Mouse (Mus musculus): Measurements from ENCODE around the gene Zfp846. TPM values are rescaled to one million over a fixed set of nuclear protein-coding genes. Genes with fewer than 3 reads are reported as not detected.
"Not testable (repeated sequence)": the region's sequence is repeated elsewhere in the genome, so short reads cannot be mapped to it uniquely, and the experiment has no call there.

Zfp846 gene
- polyA plus RNA-seq, 1 experiment = 1.7 TPM

GRCm38 (mm10) chr9:20562177-20562576 is 18.9 kb upstream of the Zfp846 start:
- Histone ChIP-seq H3K27me3 (ENCODE audit: control insufficient read depth, insufficient read depth, insufficient read length) (no peaks in the 10 kb centered on the region), H3K4me3 (no peak overlapping the region), H3K36me3 (ENCODE audit: control insufficient read depth, insufficient read depth) (no peaks in the 10 kb centered on the region), H3ac (ENCODE audit: control insufficient read depth, insufficient read length) (no peak overlapping the region), H3K4me2 (ENCODE audit: low read depth) (no peak overlapping the region), H3K79me2 (ENCODE audit: control insufficient read depth, insufficient read depth) (no peaks in the 10 kb centered on the region)
- TF ChIP-seq MAX (IDR thresholded peaks at IDR 0.05; ENCODE audit: low read depth) (no peak), POLR2A (IDR thresholded peaks at IDR 0.05; ENCODE audit: insufficient read length, low read depth) (no peak), POLR2AphosphoS2 (IDR thresholded peaks at IDR 0.05; ENCODE audit: insufficient read length, low read depth) (no peak), SRF (IDR thresholded peaks at IDR 0.05; ENCODE audit: control insufficient read depth, insufficient read length, low read depth) (no peak), CEBPB (IDR thresholded peaks at IDR 0.05; ENCODE audit: insufficient read depth, poor library complexity, severe bottlenecking) (no peak), E2F4 (IDR thresholded peaks at IDR 0.05; ENCODE audit: insufficient read depth) (no peak), MYOG (IDR thresholded peaks at IDR 0.05; ENCODE audit: control insufficient read depth in 1 of 3, insufficient read depth in 1 of 3, insufficient read length in 2 of 3, low read depth in 2 of 3) (no peak), MYOD1 (IDR thresholded peaks at IDR 0.05; ENCODE audit: control insufficient read depth in 1 of 3, insufficient read length in 2 of 3, low read depth in 2 of 3) (no peak), USF1 (IDR thresholded peaks at IDR 0.05; ENCODE audit: low read depth) (no peak), TCF3 (IDR thresholded peaks at IDR 0.05; ENCODE audit: insufficient read length, low read depth) (no peak), REST (IDR thresholded peaks at IDR 0.05; ENCODE audit: insufficient read depth, insufficient read length) (no peak), TCF12 (IDR thresholded peaks at IDR 0.05; ENCODE audit: insufficient read depth, poor library complexity, severe bottlenecking) (no peak)

- not testable (repeated sequence) for H3K4me3 ChIP-seq; H3K36me3 ChIP-seq (ENCODE audit: control insufficient read depth, insufficient read depth); H3K4me2 ChIP-seq (ENCODE audit: low read depth); H3K27me3 ChIP-seq (ENCODE audit: control insufficient read depth, insufficient read depth, insufficient read length); H3ac ChIP-seq (ENCODE audit: control insufficient read depth, insufficient read length); H3K79me2 ChIP-seq (ENCODE audit: control insufficient read depth, insufficient read depth)
Measured at GRCm38 (mm10) chr9:20565326-20566030, 15.6 kb upstream of the Zfp846 start.

GRCm38 (mm10) chr9:20571060-20571459 is 10.0 kb upstream of the Zfp846 start:
- Histone ChIP-seq H3K36me3 (ENCODE audit: control insufficient read depth, insufficient read depth) (no peaks in the 10 kb centered on the region), H3ac (ENCODE audit: control insufficient read depth, insufficient read length) (no peak overlapping the region), H3K4me2 (ENCODE audit: low read depth) (no peak overlapping the region), H3K4me3 (no peak overlapping the region), H3K27me3 (ENCODE audit: control insufficient read depth, insufficient read depth, insufficient read length) (no peaks in the 10 kb centered on the region), H3K79me2 (ENCODE audit: control insufficient read depth, insufficient read depth) (no peaks in the 10 kb centered on the region)
- TF ChIP-seq MYOG (IDR thresholded peaks at IDR 0.05; ENCODE audit: control insufficient read depth in 1 of 3, insufficient read depth in 1 of 3, insufficient read length in 2 of 3, low read depth in 2 of 3) (no peak), MAX (IDR thresholded peaks at IDR 0.05; ENCODE audit: low read depth) (no peak), POLR2AphosphoS2 (IDR thresholded peaks at IDR 0.05; ENCODE audit: insufficient read length, low read depth) (no peak), REST (IDR thresholded peaks at IDR 0.05; ENCODE audit: insufficient read depth, insufficient read length) (no peak), SRF (IDR thresholded peaks at IDR 0.05; ENCODE audit: control insufficient read depth, insufficient read length, low read depth) (no peak), POLR2A (IDR thresholded peaks at IDR 0.05; ENCODE audit: insufficient read length, low read depth) (no peak), TCF12 (IDR thresholded peaks at IDR 0.05; ENCODE audit: insufficient read depth, poor library complexity, severe bottlenecking) (no peak)

GRCm38 (mm10) chr9:20576591-20576990 is 4.5 kb upstream of the Zfp846 start:
- H3ac ChIP-seq (ENCODE audit: control insufficient read depth, insufficient read length) = no peak overlapping the region
- no peak overlapping the region for H3K4me3 ChIP-seq
- no peaks in the 10 kb centered on the region for H3K79me2 ChIP-seq (ENCODE audit: control insufficient read depth, insufficient read depth)
- TF ChIP-seq MAX (IDR thresholded peaks at IDR 0.05; ENCODE audit: low read depth) (no peak), SRF (IDR thresholded peaks at IDR 0.05; ENCODE audit: control insufficient read depth, insufficient read length, low read depth) (no peak), TCF3 (IDR thresholded peaks at IDR 0.05; ENCODE audit: insufficient read length, low read depth) (no peak), USF1 (IDR thresholded peaks at IDR 0.05; ENCODE audit: low read depth) (no peak), MYOG (IDR thresholded peaks at IDR 0.05; ENCODE audit: control insufficient read depth in 1 of 3, insufficient read depth in 1 of 3, insufficient read length in 2 of 3, low read depth in 2 of 3) (no peak), REST (IDR thresholded peaks at IDR 0.05; ENCODE audit: insufficient read depth, insufficient read length) (no peak), POLR2A (IDR thresholded peaks at IDR 0.05; ENCODE audit: insufficient read length, low read depth) (no peak), E2F4 (IDR thresholded peaks at IDR 0.05; ENCODE audit: insufficient read depth) (no peak), POLR2AphosphoS2 (IDR thresholded peaks at IDR 0.05; ENCODE audit: insufficient read length, low read depth) (no peak)
- no peaks in the 10 kb centered on the region for H3K36me3 ChIP-seq (ENCODE audit: control insufficient read depth, insufficient read depth)
- H3K4me2 ChIP-seq (ENCODE audit: low read depth) = no peak overlapping the region
- H3K27me3 ChIP-seq (ENCODE audit: control insufficient read depth, insufficient read depth, insufficient read length) = no peaks in the 10 kb centered on the region

- no peaks in the 10 kb centered on the region for H3K79me2 ChIP-seq (ENCODE audit: control insufficient read depth, insufficient read depth)
- H3K4me2 ChIP-seq (ENCODE audit: low read depth) = no peak overlapping the region
- no peak overlapping the region for H3K4me3 ChIP-seq
- no peak overlapping the region for H3ac ChIP-seq (ENCODE audit: control insufficient read depth, insufficient read length)
- TF ChIP-seq TCF3 (IDR thresholded peaks at IDR 0.05; ENCODE audit: insufficient read length, low read depth) (no peak), USF1 (IDR thresholded peaks at IDR 0.05; ENCODE audit: low read depth) (no peak), POLR2A (IDR thresholded peaks at IDR 0.05; ENCODE audit: insufficient read length, low read depth) (no peak), MYOG (IDR thresholded peaks at IDR 0.05; ENCODE audit: control insufficient read depth in 1 of 3, insufficient read depth in 1 of 3, insufficient read length in 2 of 3, low read depth in 2 of 3) (no peak), TCF12 (IDR thresholded peaks at IDR 0.05; ENCODE audit: insufficient read depth, poor library complexity, severe bottlenecking) (no peak), MAX (IDR thresholded peaks at IDR 0.05; ENCODE audit: low read depth) (no peak), REST (IDR thresholded peaks at IDR 0.05; ENCODE audit: insufficient read depth, insufficient read length) (no peak), SRF (IDR thresholded peaks at IDR 0.05; ENCODE audit: control insufficient read depth, insufficient read length, low read depth) (no peak), POLR2AphosphoS2 (IDR thresholded peaks at IDR 0.05; ENCODE audit: insufficient read length, low read depth) (no peak)
- no peaks in the 10 kb centered on the region for H3K27me3 ChIP-seq (ENCODE audit: control insufficient read depth, insufficient read depth, insufficient read length)
- no peaks in the 10 kb centered on the region for H3K36me3 ChIP-seq (ENCODE audit: control insufficient read depth, insufficient read depth)
Measured at GRCm38 (mm10) chr9:20601270-20601669, 20.2 kb downstream of the Zfp846 start.
